Mouse (Mus musculus): ENCODE measurements at regions not wholly inside any gene's neighbourhood (a gene's known extent, or its start where the extent isn't known, plus 50 kb on each side); places are given as distances from the start of the nearest gene placed in this dataset.

DNA sequence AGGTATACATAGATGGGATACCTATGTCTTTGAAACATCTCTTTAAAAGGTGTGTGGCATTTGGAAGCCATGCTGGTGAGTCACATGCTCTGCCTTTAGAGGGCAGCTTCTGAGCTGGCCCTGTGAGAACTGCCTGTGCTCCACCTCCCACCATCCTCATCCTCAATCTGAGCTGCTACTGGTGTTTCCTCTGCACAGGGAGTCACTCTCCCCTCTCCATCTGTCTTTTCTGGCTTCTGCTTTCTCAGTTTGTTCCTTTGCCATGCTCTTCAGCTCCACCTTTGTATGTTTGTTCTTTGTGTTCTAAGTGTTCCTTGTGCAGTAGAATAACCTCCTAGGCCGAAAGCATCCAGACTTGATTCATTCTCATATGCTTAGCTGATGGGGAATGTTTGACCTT lies 226.6 kb upstream of the Ldoc1 start:
- peak; percentile 49 for DNase-seq
